8 mouse cellular contexts compared by ENCODE assay signal in genomic region chr10:41935476-41935829, GRCm38 (mm10).
DNase-seq lines count a peak whose midpoint lies in the region; ATAC-seq and TF ChIP-seq lines count a peak whose summit lies in the region.

No protein-coding gene starts in this region.

- peaks cover 68% of the 10 kb centered on the region for H3K4me1 ChIP-seq in heart, embryonic 15.5 days (replicated peaks)
- peaks cover 6% of the 10 kb centered on the region for H3K4me1 ChIP-seq in stomach, postnatal 0 days (replicated peaks; ENCODE audit: control insufficient read depth, insufficient read depth)

- no peak for DNase-seq in heart, adult 18-20 months
- peak; percentile 51 for DNase-seq in right cerebral cortex, postnatal 25 days
- DNase-seq in right cerebral cortex, postnatal 4 days = no peak
- no peak for DNase-seq in left cerebral cortex, adult 2 months (ENCODE audit: extremely low spot score in 1 of 2, low spot score in 2 of 2)
- no peak for DNase-seq in stomach, postnatal 0 days (ENCODE audit: low spot score)
- no peak for DNase-seq in T-cell, adult 2 months (ENCODE audit: low spot score)
- no peak for DNase-seq in liver

- no peaks in the 10 kb centered on the region for H3K36me3 ChIP-seq in heart, embryonic 15.5 days
- H3K36me3 ChIP-seq in stomach, postnatal 0 days (ENCODE audit: control insufficient read depth, insufficient read depth, low read length) = no peaks in the 10 kb centered on the region

- no peaks in the 10 kb centered on the region for H3K27me3 ChIP-seq in heart, embryonic 15.5 days
- H3K27me3 ChIP-seq in stomach, postnatal 0 days (ENCODE audit: control insufficient read depth, insufficient read depth, low read length) = no peaks in the 10 kb centered on the region

- ATAC-seq in heart, embryonic 15.5 days (replicated peaks; ENCODE audit: insufficient number of reproducible peaks, insufficient read depth, low FRiP score, low read depth) = no peak
- no peak for ATAC-seq in stomach, postnatal 0 days (ENCODE audit: low FRiP score, low TSS enrichment)

- H3K9me3 ChIP-seq in heart, embryonic 15.5 days (replicated peaks) = no peaks in the 10 kb centered on the region
- no peaks in the 10 kb centered on the region for H3K9me3 ChIP-seq in stomach, postnatal 0 days (ENCODE audit: control insufficient read depth, low read length)

- intact Hi-C loops in left cerebral cortex, adult 2 months (cut with DNase I) = loop anchor here (1.0 kb wide), 3 partner anchors 42 to 341 kb away; partner anchors contain the start of gene Foxo3

- no peak for TF ChIP-seq EP300 in stomach, postnatal 0 days (optimal IDR thresholded peaks at IDR 0.05)

- no peak for TF ChIP-seq CTCF in left cerebral cortex, adult 2 months (IDR thresholded peaks at IDR 0.05)
- TF ChIP-seq CTCF in stomach, postnatal 0 days (IDR thresholded peaks at IDR 0.05; ENCODE audit: low read depth) = no peak

- peak overlapping the region; percentile 97 for H3K27ac ChIP-seq in heart, embryonic 15.5 days
- peak overlapping the region; percentile 92; the same call in 1 of the 2 replicates for H3K27ac ChIP-seq in left cerebral cortex, adult 2 months
- peak overlapping the region; percentile 74; the same call in 1 of the 2 replicates for H3K27ac ChIP-seq in stomach, postnatal 0 days (replicated peaks)

- H3K9ac ChIP-seq in heart, embryonic 15.5 days = peak overlapping the region; percentile 29
- H3K9ac ChIP-seq in stomach, postnatal 0 days (ENCODE audit: low read length) = 0 out of 2 replicates have a peak overlapping the region, but pooled peaks have one; percentile 8

- peak overlapping the region; percentile 36; the same call in 1 of the 2 replicates for H3K4me3 ChIP-seq in heart, embryonic 15.5 days
- no peak overlapping the region for H3K4me3 ChIP-seq in left cerebral cortex, adult 2 months
- H3K4me3 ChIP-seq in stomach, postnatal 0 days (ENCODE audit: low read depth, low read length) = no peak overlapping the region

- peak overlapping the region; percentile 62 for H3K4me2 ChIP-seq in heart, embryonic 15.5 days
- H3K4me2 ChIP-seq in stomach, postnatal 0 days (replicated peaks; ENCODE audit: low read depth) = peak overlapping the region; percentile 38; the same call in 1 of the 2 replicates
